Mouse (Mus musculus) limb, embryonic 10.5 days (tissue): Measurements from ENCODE around the gene Cdk16. TPM values are rescaled to one million over a fixed set of nuclear protein-coding genes. Genes with fewer than 3 reads are reported as not detected.
A peak's percentile ranks its signal among the peaks of the same experiment; 100 is the strongest.
"Not testable (repeated sequence)": the region's sequence is repeated elsewhere in the genome, so short reads cannot be mapped to it uniquely, and the experiment has no call there.

ENCODE experiments used
- DNase-seq: peaks from one replicate; pipeline ENCODE4 v3.0.0-alpha.2; 2017; ENCODE audit warnings: low spot score
- H3K27ac ChIP-seq: fragments of 300-500 bp; sonication (generic); 2 replicates; pipeline ENCODE4 v1.5.1; 2016; ENCODE audit warnings: mild to moderate bottlenecking
- H3K27me3 ChIP-seq: fragments of 300-500 bp; sonication (generic); 2 replicates; pipeline ENCODE4 v1.6.1; 2016; ENCODE audit warnings: low read depth, mild to moderate bottlenecking; ENCODE audit not compliant: poor library complexity, severe bottlenecking
- H3K36me3 ChIP-seq: fragments of 300-500 bp; sonication (generic); 2 replicates; pipeline ENCODE4 v1.6.1; 2016; ENCODE audit warnings: mild to moderate bottlenecking, moderate library complexity
- H3K4me1 ChIP-seq: fragments of 300-500 bp; sonication (generic); 2 replicates; pipeline ENCODE4 v1.6.1; 2016
- H3K4me3 ChIP-seq: fragments of 300-500 bp; sonication (generic); 2 replicates; pipeline ENCODE4 v1.5.1; 2016; ENCODE audit warnings: mild to moderate bottlenecking, moderate library complexity
- H3K9me3 ChIP-seq: fragments of 300-500 bp; sonication (generic); replicated peaks from 2 replicates; pipeline ENCODE4 v1.6.1; 2016; ENCODE audit warnings: mild to moderate bottlenecking
- WGBS: fragments of 180-500 bp; shearing (Covaris S2); methylation state at CpG from one replicate; pipeline ENCODE4 v1.1.7; 2016; 5-methylcytosine and 5-hydroxymethylcytosine counted together
- polyA plus RNA-seq: library from polyadenylated mRNA; unstranded; fragments of >200 nt; fragmentation: Nextera tagmentation; extraction: Ambion mirVana; gene quantifications from 2 replicates; pipeline ENCODE4 v1.2.1, GENCODE M21; 2016

Cdk16 gene
- polyA plus RNA-seq, 1 experiment from 2014 or later = 134 TPM

GRCm38 (mm10) chrX:20692616-20693015 is 4.9 kb downstream of the Cdk16 start:
- no peak overlapping the region for H3K27ac ChIP-seq
- H3K4me1 ChIP-seq = 0 out of 2 replicates have a peak, but pooled peaks cover 7% of the 10 kb centered on the region
- peaks cover 61% of the 10 kb centered on the region for H3K36me3 ChIP-seq
- no peak overlapping the region for H3K4me3 ChIP-seq
- DNase-seq = no peak
- WGBS = 89% methylated on average over 1 of the region's 1 CpGs
- H3K27me3 ChIP-seq = no peaks in the 10 kb centered on the region
- no peaks in the 10 kb centered on the region for H3K9me3 ChIP-seq

GRCm38 (mm10) chrX:20695842-20696241 is 8.1 kb downstream of the Cdk16 start:
- 90% methylated on average over 4 of the region's 4 CpGs for WGBS
- DNase-seq = no peak
- Histone ChIP-seq H3K9me3 (no peaks in the 10 kb centered on the region), H3K4me3 (no peak overlapping the region), H3K27ac (no peak overlapping the region), H3K27me3 (no peaks in the 10 kb centered on the region), H3K4me1 (no peaks in the 10 kb centered on the region), H3K36me3 (peaks cover 83% of the 10 kb centered on the region)

GRCm38 (mm10) chrX:20703741-20704290 is 16.1 kb downstream of the Cdk16 start, which contains the start of gene Usp11:
Gene Usp11, plus strand, starts transcription at chrX:20703906.
- peak within 1 kb of the TSS; percentile 88 for H3K27ac ChIP-seq
- no peaks in the 10 kb centered on the region for H3K4me1 ChIP-seq
- 15% methylated on average over 32 of the region's 32 CpGs for WGBS
- no peaks in the 10 kb centered on the region for H3K9me3 ChIP-seq
- H3K4me3 ChIP-seq = peak within 1 kb of the TSS; percentile 62
- DNase-seq = peak; percentile 71
- peaks cover 13% of the 10 kb centered on the region for H3K36me3 ChIP-seq
- H3K27me3 ChIP-seq = no peaks in the 10 kb centered on the region

- DNase-seq = peak; percentile 79
- WGBS = 13% methylated on average over 32 of the region's 32 CpGs
- Histone ChIP-seq H3K27me3 (no peaks in the 10 kb centered on the region), H3K9me3 (no peaks in the 10 kb centered on the region), H3K4me3 (peak overlapping the region; percentile 62), H3K27ac (peak overlapping the region; percentile 88), H3K4me1 (no peaks in the 10 kb centered on the region), H3K36me3 (peaks cover 6% of the 10 kb centered on the region)
Measured at GRCm38 (mm10) chrX:20704295-20705082, 16.7 kb downstream of the Cdk16 start.

- H3K4me3 ChIP-seq = peak overlapping the region; percentile 62
- H3K27ac ChIP-seq = peak overlapping the region; percentile 88
- no peaks in the 10 kb centered on the region for H3K9me3 ChIP-seq
- DNase-seq = no peak
- 45% methylated on average over 3 of the region's 3 CpGs for WGBS
- no peaks in the 10 kb centered on the region for H3K4me1 ChIP-seq
- 0 out of 2 replicates have a peak, but pooled peaks cover 2% of the 10 kb centered on the region for H3K36me3 ChIP-seq
- H3K27me3 ChIP-seq = no peaks in the 10 kb centered on the region
Measured at GRCm38 (mm10) chrX:20705083-20705402, 17.3 kb downstream of the Cdk16 start.

- WGBS = 83% methylated on average over 5 of the region's 5 CpGs
- no peaks in the 10 kb centered on the region for H3K36me3 ChIP-seq
- H3K4me3 ChIP-seq = no peak overlapping the region
- H3K27ac ChIP-seq = no peak overlapping the region
- H3K4me1 ChIP-seq = no peaks in the 10 kb centered on the region
- no peaks in the 10 kb centered on the region for H3K27me3 ChIP-seq
- no peaks in the 10 kb centered on the region for H3K9me3 ChIP-seq
- DNase-seq = no peak
Measured at GRCm38 (mm10) chrX:20728681-20729080, 40.9 kb downstream of the Cdk16 start.

GRCm38 (mm10) chrX:20730048-20730447 is 42.3 kb downstream of the Cdk16 start:
- H3K9me3 ChIP-seq, H3K27me3 ChIP-seq, H3K4me3 ChIP-seq, H3K27ac ChIP-seq, H3K36me3 ChIP-seq, H3K4me1 ChIP-seq, DNase-seq: not testable (repeated sequence)
- WGBS = 41% methylated on average over 10 of the region's 10 CpGs

- WGBS = 91% methylated on average over 4 of the region's 4 CpGs
- no peak for DNase-seq
Measured at GRCm38 (mm10) chrX:20736479-20736878, 48.7 kb downstream of the Cdk16 start.

GRCm38 (mm10) chrX:20748829-20749228 is 61.1 kb downstream of the Cdk16 start:
- 93% methylated on average over 2 of the region's 2 CpGs for WGBS

More at GRCm38 (mm10) chrX:20736479-20736878, 48.7 kb downstream of the Cdk16 start:
- Histone ChIP-seq H3K27me3 (no peaks in the 10 kb centered on the region), H3K4me3 (no peak overlapping the region), H3K36me3 (no peaks in the 10 kb centered on the region), H3K9me3 (no peaks in the 10 kb centered on the region), H3K27ac (no peak overlapping the region), H3K4me1 (no peaks in the 10 kb centered on the region)

More at GRCm38 (mm10) chrX:20748829-20749228, 61.1 kb downstream of the Cdk16 start:
- DNase-seq = no peak
- H3K27me3 ChIP-seq = no peaks in the 10 kb centered on the region
- no peaks in the 10 kb centered on the region for H3K4me1 ChIP-seq
- no peak overlapping the region for H3K4me3 ChIP-seq
- H3K27ac ChIP-seq = no peak overlapping the region
- H3K36me3 ChIP-seq = no peaks in the 10 kb centered on the region
- no peaks in the 10 kb centered on the region for H3K9me3 ChIP-seq

Other genes with a start within 250 kb of the Cdk16 start
- 0.20 and 0.21 TPM in 2 replicates for gene Rgn, start 138.2 kb upstream of the Cdk16 start, polyA plus RNA-seq
- 110 and 111 TPM in 2 replicates for gene Rbm10, start 70.5 kb upstream of the Cdk16 start, polyA plus RNA-seq
- gene Ndufb11, start 70.3 kb upstream of the Cdk16 start, polyA plus RNA-seq = 181 and 186 TPM in 2 replicates
- gene Uba1, start 29.6 kb upstream of the Cdk16 start, polyA plus RNA-seq = 228 and 240 TPM in 2 replicates
- gene Usp11, start 16.0 kb downstream of the Cdk16 start, polyA plus RNA-seq = 39.3 and 49.4 TPM in 2 replicates
- gene Araf, start 109.9 kb downstream of the Cdk16 start, polyA plus RNA-seq = 80.8 and 96.4 TPM in 2 replicates
- gene Timp1, start 182.2 kb downstream of the Cdk16 start, polyA plus RNA-seq = 12.8 and 13.5 TPM in 2 replicates
- gene Syn1, start 233.1 kb downstream of the Cdk16 start, polyA plus RNA-seq = 0.13 and 0.14 TPM in 2 replicates
- 3.5 and 3.8 TPM in 2 replicates for gene Cfp, start 243.6 kb downstream of the Cdk16 start, polyA plus RNA-seq